Mouse (Mus musculus) thymus, adult 2 months (tissue): ENCODE results near the gene Sars.

Source experiments
- CTCF ChIP-seq: fragments of 200-500 bp; IDR thresholded peaks from 2 replicates; pipeline ENCODE4 v1.5.1; 2012; ENCODE audit warnings: mild to moderate bottlenecking, control low read depth, low read length, moderate library complexity, borderline replicate concordance; ENCODE audit not compliant: control insufficient read depth, poor library complexity, insufficient read depth; ENCODE audit errors: extremely low read depth
- POLR2A ChIP-seq: fragments of 200-500 bp; IDR thresholded peaks from 2 replicates; pipeline ENCODE4 v1.6.1; 2012; ENCODE audit warnings: mild to moderate bottlenecking, low read length, control low read depth, moderate library complexity; ENCODE audit not compliant: control insufficient read depth, poor library complexity, insufficient read depth; ENCODE audit errors: extremely low read depth

GRCm38 (mm10) chr3:108402528-108402920 lies 42.5 kb downstream of the Sars start:
- TF ChIP-seq CTCF (no peak), POLR2A (no peak)
